Mouse (Mus musculus): ENCODE data around the gene Aen.

DNA sequence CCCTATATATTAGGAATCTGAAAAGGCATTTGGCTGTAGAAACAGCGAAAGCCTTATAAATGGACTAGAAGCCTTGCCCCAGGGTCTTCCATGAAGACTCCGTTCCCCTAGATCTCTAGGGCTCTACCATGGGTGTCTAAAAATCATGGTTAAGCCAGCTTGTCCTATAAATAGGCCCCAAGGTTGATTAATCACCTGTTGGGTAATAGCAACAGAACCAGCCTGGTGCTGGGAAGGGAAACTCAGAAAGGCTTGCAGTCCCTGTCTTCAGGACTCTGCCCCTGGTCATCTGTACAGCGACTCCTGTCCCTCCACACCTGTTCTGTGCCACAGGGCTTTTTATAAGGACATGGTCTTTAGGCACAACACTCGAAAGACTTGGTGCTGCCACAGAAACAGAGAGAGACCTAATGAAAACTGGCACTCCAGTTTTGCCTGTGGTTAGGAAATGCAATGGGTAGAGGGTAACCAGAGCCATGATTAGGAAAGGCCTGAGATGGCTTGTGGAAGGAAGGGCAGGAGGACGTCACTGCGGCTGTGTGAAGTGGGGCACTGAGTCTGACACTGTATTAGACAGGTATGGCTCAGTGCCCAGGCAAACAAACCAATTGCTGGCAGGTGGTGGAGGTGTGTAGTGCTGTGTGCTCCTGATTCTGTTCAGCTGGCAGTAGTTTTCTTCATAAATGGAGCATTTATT is 7.7 kb downstream of the Aen start:
- no peak for TF ChIP-seq POLR2A (IDR thresholded peaks at IDR 0.05; ENCODE audit: control insufficient read depth, low read depth, low read length)
- TF ChIP-seq CTCF (IDR thresholded peaks at IDR 0.05; ENCODE audit: control insufficient read depth, insufficient read depth, insufficient replicate concordance, low read depth, low read length), result no peak
